Mouse (Mus musculus) thymus, adult 2 months (tissue): ENCODE measurements around the gene Cby3.

Experiments used
- CTCF ChIP-seq: fragments of 200-500 bp; IDR thresholded peaks from 2 replicates; pipeline ENCODE4 v1.5.1; 2012; ENCODE audit warnings: mild to moderate bottlenecking, control low read depth, low read length, moderate library complexity, borderline replicate concordance; ENCODE audit not compliant: control insufficient read depth, poor library complexity, insufficient read depth; ENCODE audit errors: extremely low read depth
- POLR2A ChIP-seq: fragments of 200-500 bp; IDR thresholded peaks from 2 replicates; pipeline ENCODE4 v1.6.1; 2012; ENCODE audit warnings: mild to moderate bottlenecking, low read length, control low read depth, moderate library complexity; ENCODE audit not compliant: control insufficient read depth, poor library complexity, insufficient read depth; ENCODE audit errors: extremely low read depth

- TF ChIP-seq CTCF = no peak
- no peak for TF ChIP-seq POLR2A
These were observed 13.3 kb downstream of the Cby3 start for GRCm38 (mm10) chr11:50367531-50367930.
